Mouse (Mus musculus) liver, embryonic 14.5 days (tissue): Measurements from ENCODE around the gene Pfkm. TPM values are rescaled to one million over a fixed set of nuclear protein-coding genes. Genes with fewer than 3 reads are reported as not detected.

Source experiments
- ATAC-seq: fragments of 200-750 bp; cut with Nextera tagmentation; 2 replicates; pipeline ENCODE4 v1.8.0; 2017; ENCODE audit warnings: moderate number of reproducible peaks, mild to moderate bottlenecking, moderate library complexity; ENCODE audit not compliant: insufficient read depth
- DNase-seq, 3 experiments: peaks; one replicate each; pipeline ENCODE4 v3.0.0-alpha.2; 2012 to 2013; ENCODE audit warnings: low read depth in 3 of 3, low spot score in 3 of 3
- H3K27ac ChIP-seq: fragments of 300-500 bp; sonication (generic); 2 replicates; pipeline ENCODE4 v1.5.1; 2014; ENCODE audit warnings: moderate library complexity, mild to moderate bottlenecking, control low read depth, inconsistent platforms
- H3K27me3 ChIP-seq: fragments of 300-500 bp; sonication (generic); 2 replicates; pipeline ENCODE4 v1.6.1; 2014; ENCODE audit warnings: mild to moderate bottlenecking, low read length, moderate library complexity; ENCODE audit not compliant: control insufficient read depth, insufficient read depth
- H3K36me3 ChIP-seq: fragments of 300-500 bp; sonication (generic); replicated peaks from 2 replicates; pipeline ENCODE4 v1.6.1; 2014; ENCODE audit warnings: low read depth; ENCODE audit not compliant: control insufficient read depth, insufficient read depth
- H3K4me1 ChIP-seq, 2 experiments: fragments of 200-500 bp in 1 of 2; fragments of 300-500 bp in 1 of 2; sonication (generic) in 1 of 2; replicated peaks; 2 replicates each; pipeline ENCODE4 v1.6.1; 2012 to 2014; ENCODE audit warnings: antibody characterized with exemption in 1 of 2, inconsistent platforms in 1 of 2, low read length in 1 of 2; ENCODE audit not compliant: control insufficient read depth in 2 of 2, insufficient read depth in 2 of 2
- H3K4me2 ChIP-seq: fragments of 300-500 bp; sonication (generic); 2 replicates; pipeline ENCODE4 v1.6.1; 2014; ENCODE audit warnings: low read depth, mild to moderate bottlenecking, control low read depth, moderate library complexity
- H3K4me3 ChIP-seq, 2 experiments: fragments of 200-500 bp in 1 of 2; fragments of 300-500 bp in 1 of 2; sonication (generic) in 1 of 2; 2 replicates each; pipeline ENCODE4 v1.5.1; 2012 to 2014; ENCODE audit warnings: low read depth in 2 of 2, low read length in 2 of 2, mild to moderate bottlenecking in 2 of 2, control low read depth in 1 of 2, inconsistent platforms in 1 of 2, moderate library complexity in 1 of 2; ENCODE audit not compliant: insufficient read depth in 1 of 2
- H3K9ac ChIP-seq: fragments of 300-500 bp; sonication (generic); replicated peaks from 2 replicates; pipeline ENCODE4 v1.6.1; 2014; ENCODE audit warnings: mild to moderate bottlenecking, control low read depth, moderate library complexity
- H3K9me3 ChIP-seq: fragments of 300-500 bp; sonication (generic); 2 replicates; pipeline ENCODE4 v1.6.1; 2016; ENCODE audit warnings: low read length, mixed read lengths; ENCODE audit not compliant: control insufficient read depth
- CTCF ChIP-seq: IDR thresholded peaks from 2 replicates; pipeline ENCODE4 v1.5.1; 2016; ENCODE audit warnings: antibody characterized with exemption, low read depth, control low read depth
- EP300 ChIP-seq: IDR thresholded peaks from 2 replicates; pipeline ENCODE4 v1.6.1; 2016; ENCODE audit warnings: antibody characterized with exemption, low read depth
- WGBS: fragments of 180-500 bp; shearing (Covaris S2); extraction: QIAGEN DNeasy Blood & Tissue Kit; methylation state at CpG from one replicate; pipeline ENCODE4 v1.1.7; 2014; ENCODE audit not compliant: insufficient replicate concordance; 5-methylcytosine and 5-hydroxymethylcytosine counted together
- polyA plus RNA-seq, 2 experiments: library from polyadenylated mRNA; depleted of rRNA in 1 of 2; stranded (reverse) in 1 of 2; unstranded in 1 of 2; fragments of >200 nt; fragmentation: Nextera tagmentation in 1 of 2; extraction: Ambion mirVana in 1 of 2; gene quantifications; 2 replicates each; pipeline versions ENCODE4 v1.2.1 to v1.2.3; 2012 to 2014

Gene Pfkm
- polyA plus RNA-seq, 2 experiments: 19.6 to 22.4 TPM

GRCm38 (mm10) chr15:98094905-98095304, 2.5 kb downstream of the Pfkm start:
- H3K4me2 ChIP-seq: no peak overlapping the region
- ATAC-seq (no peak), DNase-seq (no peak)
- H3K4me3 ChIP-seq: no peak overlapping the region
- TF ChIP-seq EP300: no peak
- TF ChIP-seq CTCF: no peak
- H3K36me3 ChIP-seq: no peaks in the 10 kb centered on the region
- no peaks in the 10 kb centered on the region for H3K27me3 ChIP-seq
- H3K4me1 ChIP-seq: peaks cover 0 to 2% of the 10 kb centered on the region in 2 experiments; a peak in 2 of 4 replicates
- WGBS: 83% methylated on average over 12 of the region's 12 CpGs
- H3K9me3 ChIP-seq: no peaks in the 10 kb centered on the region
- H3K9ac ChIP-seq: no peak overlapping the region
- H3K27ac ChIP-seq: no peak overlapping the region

GRCm38 (mm10) chr15:98096957-98097356, 4.6 kb downstream of the Pfkm start:
- Histone ChIP-seq H3K4me3 (no peak overlapping the region), H3K27me3 (no peaks in the 10 kb centered on the region), H3K9ac (no peak overlapping the region), H3K4me2 (no peak overlapping the region), H3K27ac (no peak overlapping the region), H3K9me3 (no peaks in the 10 kb centered on the region), H3K36me3 (no peaks in the 10 kb centered on the region), H3K4me1 (0 out of 4 replicates have a peak, but pooled peaks cover 0 to 2% of the 10 kb centered on the region in 2 experiments)
- no peak for ATAC-seq
- DNase-seq: no peak
- peak; percentile 70 for TF ChIP-seq CTCF
- TF ChIP-seq EP300: no peak
- WGBS: 47% methylated on average over 3 of the region's 3 CpGs

GRCm38 (mm10) chr15:98098519-98098918, 6.1 kb downstream of the Pfkm start:
- H3K4me2 ChIP-seq: no peak overlapping the region
- ATAC-seq (no peak), DNase-seq (no peak)
- 0 out of 4 replicates have a peak, but pooled peaks cover 0 to 2% of the 10 kb centered on the region in 2 experiments for H3K4me1 ChIP-seq
- no peaks in the 10 kb centered on the region for H3K27me3 ChIP-seq
- no peak for TF ChIP-seq EP300
- no peak for TF ChIP-seq CTCF
- no peaks in the 10 kb centered on the region for H3K36me3 ChIP-seq
- no peaks in the 10 kb centered on the region for H3K9me3 ChIP-seq
- H3K27ac ChIP-seq: no peak overlapping the region
- no peak overlapping the region for H3K4me3 ChIP-seq
- no peak overlapping the region for H3K9ac ChIP-seq
- WGBS: 73% methylated on average over 9 of the region's 9 CpGs

GRCm38 (mm10) chr15:98102401-98102800, 10.0 kb downstream of the Pfkm start:
- Histone ChIP-seq H3K36me3 (no peaks in the 10 kb centered on the region), H3K4me1 (peaks cover under 1 to 5% of the 10 kb centered on the region in 2 experiments; a peak in 3 of 4 replicates), H3K27ac (no peak overlapping the region), H3K27me3 (no peaks in the 10 kb centered on the region), H3K9me3 (no peaks in the 10 kb centered on the region), H3K9ac (no peak overlapping the region), H3K4me3 (no peak overlapping the region), H3K4me2 (no peak overlapping the region)
- WGBS: 80% methylated on average over 6 of the region's 6 CpGs
- TF ChIP-seq CTCF (no peak), EP300 (no peak)
- DNase-seq (no peak), ATAC-seq (no peak)

GRCm38 (mm10) chr15:98106506-98106905, 14.1 kb downstream of the Pfkm start:
- no peaks in the 10 kb centered on the region for H3K27me3 ChIP-seq
- H3K9ac ChIP-seq: no peak overlapping the region
- H3K4me1 ChIP-seq: peaks cover 15 to 27% of the 10 kb centered on the region in 2 experiments
- 56% methylated on average over 6 of the region's 6 CpGs for WGBS
- no peak overlapping the region for H3K27ac ChIP-seq
- H3K4me3 ChIP-seq: no peak overlapping the region
- no peak for DNase-seq
- TF ChIP-seq CTCF (no peak), EP300 (no peak)
- no peaks in the 10 kb centered on the region for H3K36me3 ChIP-seq
- no peak overlapping the region for H3K4me2 ChIP-seq
- no peak for ATAC-seq
- H3K9me3 ChIP-seq: no peaks in the 10 kb centered on the region
